Mouse (Mus musculus) liver, embryonic 11.5 days (tissue): ENCODE measurements around the gene Hoxc5. TPM values are rescaled to one million over a fixed set of nuclear protein-coding genes. Genes with fewer than 3 reads are reported as not detected.
A peak's percentile ranks its signal among the peaks of the same experiment; 100 is the strongest.

Source experiments
- ATAC-seq: fragments of 200-750 bp; cut with Nextera tagmentation; replicated peaks from 2 replicates; pipeline ENCODE4 v1.8.0; 2017; ENCODE audit warnings: moderate number of reproducible peaks, mild to moderate bottlenecking, moderate TSS enrichment, moderate library complexity; ENCODE audit not compliant: low FRiP score
- DNase-seq: peaks from one replicate; pipeline ENCODE4 v3.0.0-alpha.2; 2017; ENCODE audit warnings: low spot score
- H3K27ac ChIP-seq: fragments of 300-500 bp; sonication (generic); 2 replicates; pipeline ENCODE4 v1.5.1; 2014; ENCODE audit warnings: mild to moderate bottlenecking, low read depth, low read length, control low read depth
- H3K27me3 ChIP-seq: fragments of 300-500 bp; sonication (generic); replicated peaks from 2 replicates; pipeline ENCODE4 v1.6.1; 2014; ENCODE audit warnings: low read length, mixed read lengths; ENCODE audit not compliant: control insufficient read depth, insufficient read depth
- H3K36me3 ChIP-seq: fragments of 300-500 bp; sonication (generic); 2 replicates; pipeline ENCODE4 v1.6.1; 2014; ENCODE audit warnings: mild to moderate bottlenecking, low read length, moderate library complexity, mixed read lengths; ENCODE audit not compliant: control insufficient read depth, insufficient read depth
- H3K4me1 ChIP-seq: fragments of 300-500 bp; sonication (generic); replicated peaks from 2 replicates; pipeline ENCODE4 v1.6.1; 2014; ENCODE audit warnings: low read length, mixed read lengths; ENCODE audit not compliant: control insufficient read depth, insufficient read depth
- H3K4me2 ChIP-seq: fragments of 300-500 bp; sonication (generic); 2 replicates; pipeline ENCODE4 v1.6.1; 2014; ENCODE audit warnings: mild to moderate bottlenecking, control low read depth, moderate library complexity
- H3K4me3 ChIP-seq: fragments of 300-500 bp; sonication (generic); 2 replicates; pipeline ENCODE4 v1.5.1; 2014; ENCODE audit warnings: low read depth, low read length, control low read depth
- H3K9ac ChIP-seq: fragments of 300-500 bp; sonication (generic); 2 replicates; pipeline ENCODE4 v1.6.1; 2014; ENCODE audit warnings: low read depth, low read length, control low read depth
- H3K9me3 ChIP-seq: fragments of 300-500 bp; sonication (generic); 2 replicates; pipeline ENCODE4 v1.6.1; 2016; ENCODE audit warnings: low read length, inconsistent platforms, mixed read lengths; ENCODE audit not compliant: control insufficient read depth
- WGBS: fragments of 180-500 bp; shearing (Covaris S2); extraction: QIAGEN DNeasy Blood & Tissue Kit; methylation state at CpG from one replicate; pipeline ENCODE4 v1.1.7; 2014; 5-methylcytosine and 5-hydroxymethylcytosine counted together
- polyA plus RNA-seq: library from polyadenylated mRNA; unstranded; fragments of >200 nt; fragmentation: Nextera tagmentation; extraction: Ambion mirVana; gene quantifications from 2 replicates; pipeline ENCODE4 v1.2.1, GENCODE M21; 2014

The Hoxc5 gene
- 4.1 and 5.3 TPM in 2 replicates for polyA plus RNA-seq

- Histone ChIP-seq H3K9me3 (no peaks in the 10 kb centered on the region), H3K27me3 (peaks cover 99% of the 10 kb centered on the region), H3K4me1 (peaks cover 3% of the 10 kb centered on the region; the same call in 1 of the 2 replicates), H3K9ac (no peak within 1 kb of the TSS), H3K27ac (no peak within 1 kb of the TSS), H3K36me3 (no peaks in the 10 kb centered on the region), H3K4me2 (peak within 1 kb of the TSS; percentile 31; the same call in 1 of the 2 replicates), H3K4me3 (no peak within 1 kb of the TSS)
- 5% methylated on average over 12 of the region's 12 CpGs for WGBS
- ATAC-seq (no peak), DNase-seq (no peak)
These were observed at the start of gene Hoxc5 for GRCm38 (mm10) chr15:102967312-102967510. Hoxc5 (plus strand) TSS chr15:102967443.

GRCm38 (mm10) chr15:102917972-102918572 is 49.2 kb upstream of the Hoxc5 start:
- DNase-seq (no peak), ATAC-seq (no peak)
- Histone ChIP-seq H3K9me3 (no peaks in the 10 kb centered on the region), H3K4me3 (no peak overlapping the region), H3K4me1 (no peaks in the 10 kb centered on the region), H3K27ac (no peak overlapping the region), H3K4me2 (no peak overlapping the region), H3K9ac (no peak overlapping the region), H3K27me3 (peaks cover 93% of the 10 kb centered on the region), H3K36me3 (no peaks in the 10 kb centered on the region)
- 3% methylated on average over 20 of the region's 20 CpGs for WGBS

- ATAC-seq: no peak
- Histone ChIP-seq H3K9me3 (no peaks in the 10 kb centered on the region), H3K4me1 (no peaks in the 10 kb centered on the region), H3K4me2 (no peak overlapping the region), H3K27me3 (peaks cover 94% of the 10 kb centered on the region), H3K27ac (no peak overlapping the region), H3K36me3 (no peaks in the 10 kb centered on the region), H3K4me3 (no peak overlapping the region), H3K9ac (no peak overlapping the region)
- no peak for DNase-seq
- 6% methylated on average over 7 of the region's 7 CpGs for WGBS
These were observed 48.5 kb upstream of the Hoxc5 start for GRCm38 (mm10) chr15:102918611-102919265.

GRCm38 (mm10) chr15:102919336-102920180 is 47.7 kb upstream of the Hoxc5 start:
- Histone ChIP-seq H3K4me1 (no peaks in the 10 kb centered on the region), H3K27ac (no peak overlapping the region), H3K4me3 (no peak overlapping the region), H3K9ac (no peak overlapping the region), H3K4me2 (no peak overlapping the region), H3K36me3 (no peaks in the 10 kb centered on the region), H3K9me3 (no peaks in the 10 kb centered on the region), H3K27me3 (peaks cover 97% of the 10 kb centered on the region)
- no peak for DNase-seq
- ATAC-seq: no peak
- WGBS: 6% methylated on average over 12 of the region's 12 CpGs

GRCm38 (mm10) chr15:102920619-102921018 is 46.6 kb upstream of the Hoxc5 start:
- WGBS: 2% methylated on average over 20 of the region's 20 CpGs
- Histone ChIP-seq H3K9me3 (no peaks in the 10 kb centered on the region), H3K4me2 (no peak overlapping the region), H3K4me3 (no peak overlapping the region), H3K4me1 (no peaks in the 10 kb centered on the region), H3K36me3 (no peaks in the 10 kb centered on the region), H3K27me3 (peaks cover 98% of the 10 kb centered on the region), H3K9ac (no peak overlapping the region), H3K27ac (no peak overlapping the region)
- no peak for DNase-seq
- ATAC-seq: no peak

- no peak for ATAC-seq
- no peak for DNase-seq
- peak within 1 kb of the TSS; percentile 25 for H3K4me2 ChIP-seq
These were observed 45.9 kb upstream of the Hoxc5 start, which contains the start of gene Hoxc13 for GRCm38 (mm10) chr15:102921053-102922011. Hoxc13 (plus strand) TSS chr15:102921103.

GRCm38 (mm10) chr15:102922012-102922362 is 45.3 kb upstream of the Hoxc5 start:
- Histone ChIP-seq H3K4me1 (no peaks in the 10 kb centered on the region), H3K4me3 (no peak overlapping the region), H3K4me2 (no peak overlapping the region), H3K9me3 (no peaks in the 10 kb centered on the region), H3K36me3 (no peaks in the 10 kb centered on the region), H3K27me3 (peaks cover 98% of the 10 kb centered on the region), H3K9ac (no peak overlapping the region), H3K27ac (no peak overlapping the region)
- ATAC-seq: no peak
- WGBS: 2% methylated on average over 24 of the region's 24 CpGs
- DNase-seq: no peak

More at GRCm38 (mm10) chr15:102921053-102922011, 45.9 kb upstream of the Hoxc5 start, which contains the start of gene Hoxc13:
- Histone ChIP-seq H3K4me3 (peak within 1 kb of the TSS; percentile 15; the same call in 1 of the 2 replicates), H3K9me3 (no peaks in the 10 kb centered on the region), H3K27ac (no peak within 1 kb of the TSS), H3K9ac (no peak within 1 kb of the TSS), H3K36me3 (no peaks in the 10 kb centered on the region), H3K4me1 (no peaks in the 10 kb centered on the region), H3K27me3 (peaks cover 98% of the 10 kb centered on the region)
- WGBS: 4% methylated on average over 80 of the region's 88 CpGs
